In the genomic region with DNA sequence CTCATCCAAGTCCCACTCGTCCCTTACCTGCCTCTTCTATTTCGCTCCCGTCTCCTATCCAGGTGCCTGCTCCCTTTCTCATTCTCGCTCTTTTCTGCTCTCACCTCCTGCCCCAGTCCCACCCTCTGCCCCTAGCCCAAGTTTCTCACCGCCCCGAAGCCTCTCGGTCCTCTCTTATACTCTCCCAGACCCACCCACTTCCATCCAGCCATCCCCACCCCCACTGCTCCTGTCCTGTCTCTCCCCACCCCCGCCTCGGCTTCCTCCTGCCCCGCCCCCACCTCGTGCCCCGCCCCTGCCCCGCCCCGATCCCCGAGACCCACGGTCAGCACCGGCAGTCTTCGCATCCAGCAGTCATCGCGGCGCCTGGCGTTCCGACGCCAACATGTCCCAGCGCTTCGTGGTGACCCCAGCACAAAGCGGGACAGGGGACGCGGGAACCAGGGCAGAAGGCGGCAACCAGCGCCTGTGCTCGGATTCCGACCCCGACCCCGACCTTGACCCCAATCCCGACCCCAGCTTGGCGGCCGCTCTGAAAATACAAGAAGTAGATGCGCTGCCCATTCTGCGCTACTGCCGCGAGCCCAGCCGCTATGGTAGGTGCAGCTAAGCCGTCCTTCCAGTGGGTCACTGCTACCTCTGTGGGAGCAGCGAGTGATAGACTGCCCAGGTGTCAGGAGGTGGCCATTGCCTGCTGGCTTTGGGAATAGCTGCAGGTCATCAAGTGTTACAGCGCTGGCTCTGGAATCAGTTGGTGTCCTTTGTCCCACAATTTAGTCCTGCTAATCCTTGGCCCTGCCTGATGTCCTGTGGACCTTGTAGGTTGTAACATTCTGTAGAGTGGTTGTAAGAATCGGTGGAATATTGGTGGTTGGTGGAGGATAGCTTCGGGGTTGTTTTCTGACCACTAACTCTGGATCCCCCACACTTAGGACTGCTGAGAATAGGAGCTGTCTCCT, we compare ENCODE assay signal across 8 mouse cellular contexts. TPM values are rescaled to one million over a fixed set of nuclear protein-coding genes. Genes with fewer than 3 reads are reported as not detected.
DNase-seq lines count a peak whose midpoint lies in the region; ATAC-seq and TF ChIP-seq lines count a peak whose summit lies in the region.

Slc12a7 (plus strand) TSS at position 353 of the 959 bp plus-strand sequence.

- H3K4me3 ChIP-seq in heart, postnatal 0 days (ENCODE audit: low read depth, low read length), result peak within 1 kb of the TSS; percentile 46
- peak within 1 kb of the TSS; percentile 45 for H3K4me3 ChIP-seq in limb, embryonic 12.5 days (replicated peaks)
- peak within 1 kb of the TSS; percentile 35 for H3K4me3 ChIP-seq in midbrain, embryonic 16.5 days (ENCODE audit: low read depth, low read length)
- no peak within 1 kb of the TSS for H3K4me3 ChIP-seq in left cerebral cortex, adult 2 months

- no peak for TF ChIP-seq CTCF in heart, postnatal 0 days (IDR thresholded peaks at IDR 0.05; ENCODE audit: low read depth)
- no peak for TF ChIP-seq CTCF in left cerebral cortex, adult 2 months (IDR thresholded peaks at IDR 0.05)

- ATAC-seq in heart, postnatal 0 days (ENCODE audit: insufficient read depth, low read depth), result peak; percentile 65
- ATAC-seq in limb, embryonic 12.5 days (ENCODE audit: insufficient number of reproducible peaks, insufficient read depth, low FRiP score, low TSS enrichment, low read depth), result peak; percentile 53; the same call in 1 of the 2 replicates
- ATAC-seq in midbrain, embryonic 16.5 days, result peak; percentile 59

- H3K9ac ChIP-seq in heart, postnatal 0 days (replicated peaks; ENCODE audit: low read depth, low read length), result peak within 1 kb of the TSS; percentile 59
- H3K9ac ChIP-seq in limb, embryonic 12.5 days (replicated peaks), result peak within 1 kb of the TSS; percentile 52; the same call in 1 of the 2 replicates
- H3K9ac ChIP-seq in midbrain, embryonic 16.5 days (ENCODE audit: low read depth, low read length), result peak within 1 kb of the TSS; percentile 42

- peaks cover 39% of the 10 kb centered on the region for H3K4me1 ChIP-seq in heart, postnatal 0 days (ENCODE audit: control insufficient read depth, insufficient read depth)
- H3K4me1 ChIP-seq in limb, embryonic 12.5 days (replicated peaks), result peaks cover 22% of the 10 kb centered on the region
- H3K4me1 ChIP-seq in midbrain, embryonic 16.5 days (ENCODE audit: control insufficient read depth, insufficient read depth, low read length), result peaks cover 3% of the 10 kb centered on the region; the same call in 1 of the 2 replicates

- H3K36me3 ChIP-seq in heart, postnatal 0 days (replicated peaks; ENCODE audit: control insufficient read depth, insufficient read depth, low read length), result no peaks in the 10 kb centered on the region
- no peaks in the 10 kb centered on the region for H3K36me3 ChIP-seq in limb, embryonic 12.5 days
- H3K36me3 ChIP-seq in midbrain, embryonic 16.5 days (ENCODE audit: control insufficient read depth, insufficient read depth, low read length), result no peaks in the 10 kb centered on the region

- no peak for DNase-seq in gastrocnemius, postnatal 4 days (ENCODE audit: low spot score in 2 of 2)
- no peak for DNase-seq in gastrocnemius, adult 18-20 months (ENCODE audit: low spot score)
- peak; percentile 69 for DNase-seq in embryo, embryonic 10.5 days (ENCODE audit: low spot score)
- peak; percentile 60 for DNase-seq in heart, postnatal 0 days (ENCODE audit: low spot score)
- no peak for DNase-seq in left cerebral cortex, adult 2 months (ENCODE audit: extremely low spot score in 1 of 2, low spot score in 2 of 2)
- no peak for DNase-seq in cerebellum, adult 11 months

- peak within 1 kb of the TSS; percentile 79 for H3K4me2 ChIP-seq in heart, postnatal 0 days (ENCODE audit: low read depth, low read length)
- H3K4me2 ChIP-seq in limb, embryonic 12.5 days, result peak within 1 kb of the TSS; percentile 86
- peak within 1 kb of the TSS; percentile 70 for H3K4me2 ChIP-seq in midbrain, embryonic 16.5 days (ENCODE audit: low read length)

- 7% methylated on average over 43 of the region's 48 CpGs for WGBS in heart, postnatal 0 days
- WGBS in limb, embryonic 12.5 days, result 5% methylated on average over 48 of the region's 48 CpGs
- 4% methylated on average over 47 of the region's 48 CpGs for WGBS in midbrain, embryonic 16.5 days

- TF ChIP-seq EP300 in heart, postnatal 0 days (IDR thresholded peaks at IDR 0.05; ENCODE audit: low read depth), result no peak

- peak within 1 kb of the TSS; percentile 56 for H3K27ac ChIP-seq in heart, postnatal 0 days (ENCODE audit: low read depth)
- H3K27ac ChIP-seq in limb, embryonic 12.5 days, result no peak within 1 kb of the TSS
- H3K27ac ChIP-seq in midbrain, embryonic 16.5 days (ENCODE audit: low read length), result no peak within 1 kb of the TSS
- no peak within 1 kb of the TSS for H3K27ac ChIP-seq in left cerebral cortex, adult 2 months

- no peaks in the 10 kb centered on the region for H3K9me3 ChIP-seq in heart, postnatal 0 days (replicated peaks; ENCODE audit: control insufficient read depth, low read length)
- no peaks in the 10 kb centered on the region for H3K9me3 ChIP-seq in limb, embryonic 12.5 days
- no peaks in the 10 kb centered on the region for H3K9me3 ChIP-seq in midbrain, embryonic 16.5 days (replicated peaks; ENCODE audit: control insufficient read depth, low read length, poor library complexity, severe bottlenecking)

- intact Hi-C loops in left cerebral cortex, adult 2 months (cut with DNase I), result no loop called here

- no peaks in the 10 kb centered on the region for H3K27me3 ChIP-seq in heart, postnatal 0 days (ENCODE audit: control insufficient read depth, insufficient read depth, low read length)
- H3K27me3 ChIP-seq in limb, embryonic 12.5 days, result peaks cover 28% of the 10 kb centered on the region
- peaks cover 5% of the 10 kb centered on the region; the same call in 1 of the 2 replicates for H3K27me3 ChIP-seq in midbrain, embryonic 16.5 days (ENCODE audit: control insufficient read depth, insufficient read depth, low read depth, low read length)

RNA-seq across cellular contexts. Expression of gene Slc12a7, which starts in this region (rescaled TPM):
- total RNA-seq in gastrocnemius, postnatal 4 days (2021), result 10 to 100 TPM; 11.8 to 13.3 TPM
- 1 to 10 TPM; 3.6 to 5.1 TPM for total RNA-seq in gastrocnemius, adult 18-20 months (2021)
- 79.3 and 94.6 TPM in 2 replicates for total RNA-seq in heart, postnatal 0 days (2014; rRNA removed; ENCODE audit: low replicate concordance)
- 32.7 and 34.4 TPM in 2 replicates for polyA plus RNA-seq in heart, postnatal 0 days (2015; fragmentation: Nextera tagmentation; extraction: Ambion mirVana)
- polyA plus RNA-seq in limb, embryonic 12.5 days (2016; fragmentation: Nextera tagmentation; extraction: Ambion mirVana), result 42.7 and 48.4 TPM in 2 replicates
- 7.5 and 9.6 TPM in 2 replicates for polyA plus RNA-seq in midbrain, embryonic 16.5 days (2015; fragmentation: Nextera tagmentation; extraction: Ambion mirVana)
- total RNA-seq in left cerebral cortex, adult 2 months (2021), result 1 to 10 TPM; 2.4 to 4.8 TPM

Comparison
In these comparisons a context has a peak if more than half of its experiments do, and no peak if none do; other contexts are left out.
1. DNase-seq: peak in embryo, embryonic 10.5 days (single experiment) and heart, postnatal 0 days (single experiment); none in gastrocnemius, postnatal 4 days (0 of 2), gastrocnemius, adult 18-20 months (single experiment), left cerebral cortex, adult 2 months (0 of 2) and cerebellum, adult 11 months (single experiment).
2. Peak in every context shown above with its lines, with median percentiles within 50 percentile points of each other: ATAC-seq, H3K4me2 ChIP-seq and H3K9ac ChIP-seq.